Mouse (Mus musculus) layer of hippocampus, adult 18-20 months (tissue): ENCODE measurements around the gene Il6st. TPM values are rescaled to one million over a fixed set of nuclear protein-coding genes. Genes with fewer than 3 reads are reported as not detected.
"Not testable (repeated sequence)": the region's sequence is repeated elsewhere in the genome, so short reads cannot be mapped to it uniquely, and the experiment has no call there.

ENCODE experiments used
- DNase-seq, 2 experiments: peaks; one replicate each; pipeline ENCODE4 v3.0.0; 2022; ENCODE audit warnings: low spot score in 2 of 2
- long read RNA-seq: library from polyadenylated mRNA; stranded (forward); transcript quantifications from one replicate; pipeline ENCODE4 v2.0.0, GENCODE M21; 2021
- total RNA-seq, 2 experiments: library from RNA; stranded (reverse); gene quantifications; 2 replicates each; pipeline ENCODE4 v1.2.3; 2021

Il6st gene
- 10 to 100 TPM; 75.8 to 84.6 TPM for total RNA-seq
- long read RNA-seq, full-length matches to known transcripts = 39 of 54 reads
- long read RNA-seq, partial matches to known transcripts = 8 of 54 reads
- long read RNA-seq, other reads (novel, unspliced or antisense) = 7 of 54 reads

- DNase-seq = peak; percentile 91 to 95
Measured at GRCm38 (mm10) chr13:112463868-112464625, at the start of gene Il6st. Il6st (plus strand) TSS chr13:112464070.

GRCm38 (mm10) chr13:112415896-112416295, 48.0 kb upstream of the Il6st start:
- DNase-seq = no peak

- DNase-seq = no peak
Measured at GRCm38 (mm10) chr13:112416410-112417162, 47.3 kb upstream of the Il6st start.

- no peak for DNase-seq
Measured at GRCm38 (mm10) chr13:112417163-112417523, 46.7 kb upstream of the Il6st start.

DNA sequence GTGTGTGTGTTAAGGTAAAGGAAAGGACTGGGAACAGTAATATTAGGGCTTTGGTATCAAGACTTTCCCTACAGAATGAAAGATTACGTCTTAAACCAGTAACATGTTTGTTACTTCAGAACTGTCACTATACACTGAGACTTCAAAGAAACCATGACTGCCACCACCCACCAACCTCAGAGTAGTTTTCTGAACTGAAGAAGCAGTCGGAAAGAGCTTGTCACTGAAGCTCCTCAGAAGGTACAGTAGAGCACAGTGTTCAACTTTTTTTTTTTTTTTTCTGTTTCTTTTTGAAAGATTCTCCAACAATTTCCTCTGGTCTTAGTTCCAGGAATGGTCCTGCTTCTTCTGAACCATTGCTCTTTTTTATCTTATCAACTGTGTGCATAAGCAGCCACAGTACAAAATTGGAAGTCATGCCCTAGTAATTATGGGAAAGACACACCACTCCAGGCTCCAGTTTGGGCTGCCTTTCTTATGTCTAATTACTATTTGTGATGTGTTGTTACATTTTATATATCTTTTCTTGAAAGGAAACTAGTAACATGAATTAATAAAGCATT, 45.9 kb upstream of the Il6st start:
- no peak for DNase-seq

DNA sequence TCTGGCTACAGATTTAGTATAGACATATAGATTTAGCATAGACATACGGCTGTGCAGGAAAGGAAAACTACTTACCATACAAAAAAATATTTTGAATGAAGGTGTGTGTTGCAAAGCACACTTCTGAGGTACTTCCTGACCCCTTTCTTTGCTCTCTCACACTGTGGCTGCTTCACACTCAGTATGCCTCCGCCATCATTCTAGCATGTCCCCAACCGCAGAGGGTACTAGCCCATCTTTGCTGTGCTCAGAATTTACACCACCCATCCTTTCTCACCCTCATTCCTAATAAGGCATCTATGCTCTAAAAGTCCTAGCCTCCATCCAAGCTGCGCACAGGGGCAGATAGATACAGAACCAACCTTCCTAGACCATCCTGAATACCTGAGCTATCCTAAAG, 45.3 kb upstream of the Il6st start:
- DNase-seq = no peak

GRCm38 (mm10) chr13:112424212-112424611, 39.7 kb upstream of the Il6st start:
- no peak for DNase-seq

DNA sequence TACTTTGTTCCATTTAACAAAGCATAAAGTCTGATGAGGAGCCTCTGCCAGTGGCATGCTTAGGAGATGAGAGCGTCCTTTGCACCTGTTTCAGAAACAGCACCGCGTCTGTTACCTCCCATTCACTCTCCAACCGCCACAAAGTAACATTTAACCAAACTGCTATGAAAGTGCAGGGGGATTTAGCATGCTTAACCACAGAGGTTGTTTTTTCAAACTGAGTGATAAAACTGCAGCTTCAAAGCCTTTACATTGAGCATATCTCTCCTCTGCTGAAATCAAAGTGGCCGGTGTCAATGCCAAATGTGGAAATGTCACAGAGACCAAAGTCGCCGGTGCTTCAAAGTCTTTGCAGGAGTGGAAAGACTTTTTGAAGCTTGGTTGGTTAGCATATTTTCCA, 39.2 kb upstream of the Il6st start:
- no peak for DNase-seq

GRCm38 (mm10) chr13:112425181-112425654, 38.7 kb upstream of the Il6st start:
- DNase-seq = no peak

DNA sequence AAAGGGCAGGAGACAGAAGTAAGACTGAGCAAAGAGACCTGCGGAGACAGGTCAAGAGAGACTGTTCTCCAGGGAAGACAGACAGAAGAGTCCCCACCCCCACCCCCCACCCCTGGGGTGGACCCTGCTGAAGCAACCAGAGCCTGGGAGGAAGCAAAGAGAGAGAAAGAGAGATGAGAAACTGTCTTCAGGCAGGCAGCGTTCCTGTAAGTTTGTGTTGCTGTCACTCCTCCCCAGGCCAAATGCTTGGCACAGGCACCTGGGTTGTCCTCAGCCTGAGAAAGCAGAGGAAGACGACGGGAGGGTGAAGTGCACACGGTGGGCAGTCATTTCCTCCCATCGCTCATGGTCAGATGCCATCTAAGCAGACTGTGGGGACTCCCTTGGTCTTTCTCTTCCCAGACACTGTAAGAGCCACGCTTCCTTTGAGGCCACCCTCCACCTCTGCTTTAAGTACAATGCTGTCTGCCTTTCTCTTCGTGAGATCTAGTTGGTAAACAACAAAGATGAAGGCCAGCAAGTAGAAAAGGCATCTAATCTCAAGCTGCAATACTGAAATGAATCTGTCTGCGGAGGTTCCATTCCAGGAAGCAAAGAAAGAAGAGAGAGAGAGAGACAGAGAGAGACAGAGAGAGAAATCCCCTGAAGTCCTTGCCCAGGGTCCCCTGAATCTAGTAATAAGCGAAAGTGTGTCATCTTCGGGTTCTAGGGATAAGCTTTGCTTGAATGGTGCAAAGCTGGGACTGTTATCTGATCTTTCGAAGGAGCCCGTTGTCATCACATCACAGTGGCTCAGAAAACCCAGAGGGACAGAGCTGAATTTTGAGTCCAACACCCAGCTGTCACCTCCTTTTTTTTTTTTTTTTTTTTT, 37.4 kb upstream of the Il6st start:
- no peak for DNase-seq

- not testable (repeated sequence) for DNase-seq
Measured at GRCm38 (mm10) chr13:112427136-112427470, 36.8 kb upstream of the Il6st start.

- no peak for DNase-seq
Measured at GRCm38 (mm10) chr13:112427521-112427920, 36.3 kb upstream of the Il6st start.

DNA sequence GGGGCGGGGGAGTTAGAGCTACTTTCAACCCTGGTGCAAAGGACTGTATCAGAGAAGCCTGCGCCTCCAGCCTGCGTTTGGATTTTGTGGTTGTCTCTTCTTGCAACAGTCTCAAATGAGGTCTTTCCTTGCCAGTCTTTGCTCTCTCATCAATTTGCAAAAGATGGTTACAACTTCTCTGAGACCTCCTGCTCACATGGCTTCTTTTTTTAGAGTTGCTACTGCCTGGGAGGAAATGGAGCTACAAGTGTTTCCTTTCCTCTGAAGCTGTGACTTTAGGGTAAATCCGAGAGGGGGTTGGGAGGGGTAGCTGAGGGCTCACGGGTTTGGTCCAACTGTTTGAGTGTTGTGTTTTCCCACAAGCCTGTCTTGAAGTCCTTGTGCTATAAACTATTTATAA, 30.6 kb upstream of the Il6st start:
- no peak for DNase-seq

DNA sequence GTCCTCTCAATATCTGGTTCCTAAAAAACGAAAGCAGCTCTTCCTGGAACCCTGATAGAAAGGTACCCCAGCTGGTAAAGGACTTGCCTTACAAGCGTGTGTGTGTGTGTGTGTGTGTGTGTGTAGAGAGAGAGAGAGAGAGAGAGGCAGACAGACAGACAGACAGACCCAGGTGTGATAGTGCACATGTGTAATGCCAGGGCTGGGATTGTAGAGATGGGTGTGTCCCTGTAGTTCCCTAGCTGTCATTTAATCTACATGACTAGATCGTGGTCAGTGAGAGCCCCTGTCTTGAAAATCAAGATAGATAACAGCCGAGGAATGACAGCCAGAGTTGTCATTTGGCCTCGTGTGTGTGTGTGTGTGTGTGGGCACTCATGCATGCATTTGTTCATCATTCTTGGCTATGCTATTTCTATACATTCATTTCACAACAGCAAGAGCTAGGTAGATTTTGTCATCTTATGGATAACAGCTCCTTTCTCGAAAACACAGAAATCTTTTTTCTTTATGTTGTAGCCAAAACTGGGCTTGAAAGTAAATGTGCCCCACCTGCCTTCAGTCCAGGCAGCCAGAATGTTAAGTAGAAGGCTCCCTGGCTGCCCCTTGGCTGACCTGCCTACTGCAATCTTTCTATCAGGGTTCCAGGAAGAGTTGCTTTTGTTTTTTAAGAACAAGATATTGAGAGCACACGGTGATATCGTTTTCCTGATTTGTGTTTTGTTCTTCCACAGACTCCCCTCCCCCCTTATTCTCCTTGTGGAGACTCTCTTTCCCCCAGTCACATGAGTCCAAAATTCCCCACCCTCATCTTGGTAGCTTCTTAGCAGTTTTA, 28.4 kb upstream of the Il6st start:
- no peak for DNase-seq

DNA sequence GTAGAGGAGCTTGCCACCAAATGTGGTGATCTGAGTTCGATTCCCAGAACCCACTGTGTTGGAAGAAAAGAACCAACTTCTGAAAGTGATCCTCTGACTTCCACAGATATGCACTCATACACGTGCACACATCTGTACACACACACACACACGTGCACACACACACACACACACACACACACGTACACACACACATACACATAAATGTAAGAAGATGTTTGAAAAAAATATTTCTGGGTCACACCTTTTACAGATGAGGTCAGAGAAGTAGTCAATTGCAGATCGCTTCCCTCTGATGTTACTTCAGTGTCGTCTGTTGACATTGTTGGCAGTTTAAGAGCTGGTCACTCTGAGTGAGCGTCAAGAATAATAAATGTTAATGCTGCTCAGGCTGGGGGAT, 27.6 kb upstream of the Il6st start:
- DNase-seq = no peak

GRCm38 (mm10) chr13:112438001-112438868, 25.6 kb upstream of the Il6st start:
- DNase-seq = no peak

DNA sequence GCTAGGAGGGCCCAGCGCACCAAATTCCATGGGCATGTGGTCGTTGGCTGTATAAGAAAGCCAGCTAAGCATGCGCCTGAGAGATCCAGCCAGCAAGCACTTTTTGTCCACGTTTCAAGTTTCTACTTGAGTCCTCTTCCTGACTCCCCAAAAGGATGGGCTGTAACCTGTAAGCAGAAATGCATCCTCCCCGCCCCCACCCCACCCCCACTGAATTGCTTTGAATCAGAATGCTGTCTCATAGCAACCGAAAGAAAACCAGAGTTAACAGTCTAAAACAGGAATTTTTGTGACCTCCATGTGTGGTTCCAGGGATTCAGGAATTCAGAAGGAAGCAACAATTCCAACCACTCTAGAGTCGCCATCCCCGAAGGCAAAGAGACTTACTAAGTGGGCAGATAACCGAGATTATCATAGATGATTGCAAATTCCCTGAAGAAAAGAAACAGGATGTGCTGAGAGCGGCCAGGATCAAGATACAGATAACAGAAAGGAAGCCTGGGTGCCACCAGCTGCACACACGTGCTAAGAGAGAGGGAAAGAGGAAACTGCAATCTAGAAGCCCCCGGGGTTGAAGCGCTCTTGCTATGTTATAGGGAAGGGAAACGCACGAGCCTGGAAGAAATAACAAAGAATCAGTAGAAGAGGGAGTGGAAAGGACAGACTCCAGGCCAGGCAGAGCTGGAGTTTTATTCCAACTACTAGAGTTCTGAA, 24.6 kb upstream of the Il6st start:
- DNase-seq = no peak

DNA sequence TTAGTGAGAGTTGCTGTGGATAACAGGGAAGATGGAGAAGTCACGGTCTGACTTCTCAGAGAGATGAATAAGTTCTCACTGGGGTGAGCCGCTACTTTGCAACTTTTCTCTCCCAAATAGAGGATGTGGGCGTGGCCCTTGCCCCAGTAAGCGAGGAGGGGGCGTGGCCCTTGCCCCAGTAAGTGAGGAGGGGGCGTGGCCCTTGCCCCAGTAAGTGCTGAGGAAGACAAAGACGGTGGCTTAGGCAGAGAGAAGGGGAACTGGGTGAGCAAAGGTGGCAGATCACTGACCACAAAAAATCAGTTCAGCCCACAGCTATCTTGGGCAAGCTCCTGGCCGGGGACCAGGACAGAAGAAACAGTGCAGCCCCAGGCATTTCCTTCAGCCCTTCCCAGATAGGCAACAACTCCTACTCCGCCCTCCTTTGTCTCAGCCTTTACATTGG, 23.9 kb upstream of the Il6st start:
- DNase-seq = peak in 1 of 2 experiments; percentile 7

GRCm38 (mm10) chr13:112440668-112441067, 23.2 kb upstream of the Il6st start:
- DNase-seq = no peak
